Mouse (Mus musculus) bone marrow, adult 2 months (tissue): Measurements from ENCODE around the gene Prdm13.

Source experiments
- CTCF ChIP-seq: fragments of 200-500 bp; IDR thresholded peaks from 2 replicates; pipeline ENCODE4 v1.5.1; 2011; ENCODE audit warnings: low read length, control low read depth; ENCODE audit not compliant: control insufficient read depth, insufficient read depth
- POLR2A ChIP-seq: fragments of 200-500 bp; IDR thresholded peaks from 2 replicates; pipeline ENCODE4 v1.6.1; 2011; ENCODE audit warnings: low read depth, mild to moderate bottlenecking, control low read depth, low read length, borderline replicate concordance; ENCODE audit not compliant: control insufficient read depth

DNA sequence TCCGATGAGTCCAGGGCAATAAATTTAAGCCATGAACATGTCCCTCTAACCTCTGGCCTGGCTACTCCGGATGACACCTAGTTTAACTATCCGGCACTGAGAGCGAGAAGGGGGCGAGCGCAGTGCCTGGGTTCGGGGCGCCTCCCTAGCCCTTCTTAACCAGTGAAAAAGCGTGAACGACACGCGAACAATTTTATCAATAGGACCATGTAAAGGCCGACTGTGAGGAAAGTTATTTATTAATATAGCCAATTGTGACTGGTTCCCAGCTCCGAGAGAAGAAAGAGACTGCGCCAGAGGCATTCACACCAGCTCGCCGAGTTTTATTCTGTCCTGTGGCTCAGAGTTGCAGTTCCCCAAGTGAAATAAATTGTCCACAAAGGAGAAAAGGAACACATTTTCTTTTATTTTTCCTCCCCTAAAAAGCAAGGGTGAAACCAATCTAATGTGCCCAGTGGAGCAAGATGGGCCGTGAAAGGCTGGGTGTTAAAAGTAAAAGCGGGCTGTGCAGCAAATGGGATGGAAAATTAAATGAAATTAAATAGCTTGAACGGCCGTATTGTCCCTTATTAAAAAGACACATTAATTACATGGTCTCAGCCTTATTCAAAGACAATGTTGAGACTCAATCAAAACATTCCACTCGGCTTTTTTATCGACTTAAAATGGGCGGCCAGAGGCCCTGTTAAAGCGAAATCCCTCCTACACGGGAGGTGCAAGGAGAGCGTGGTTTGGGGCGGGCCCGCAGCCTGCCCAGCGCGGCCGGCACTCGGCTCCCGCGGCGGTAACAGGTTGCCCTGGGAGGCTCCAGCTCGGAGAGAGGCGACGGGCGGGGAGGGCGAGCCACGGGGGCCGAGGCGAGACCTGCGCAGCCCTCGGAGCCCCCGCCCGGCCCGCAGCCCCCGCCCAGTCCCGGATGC is 2.3 kb upstream of the Prdm13 start:
- TF ChIP-seq POLR2A (no peak), CTCF (no peak)
